Mouse (Mus musculus) kidney, embryonic 14.5 days (tissue): ENCODE results near the gene Gpr4. TPM values are rescaled to one million over a fixed set of nuclear protein-coding genes. Genes with fewer than 3 reads are reported as not detected.
A peak's percentile ranks its signal among the peaks of the same experiment; 100 is the strongest.

ENCODE experiments used
- ATAC-seq: fragments of 200-750 bp; cut with Nextera tagmentation; 2 replicates; pipeline ENCODE4 v1.8.0; 2017; ENCODE audit warnings: moderate number of reproducible peaks, mild to moderate bottlenecking, moderate TSS enrichment, moderate library complexity; ENCODE audit not compliant: low FRiP score, low TSS enrichment
- H3K27ac ChIP-seq: fragments of 300-500 bp; sonication (generic); 2 replicates; pipeline ENCODE4 v1.5.1; 2014; ENCODE audit warnings: low read depth, mild to moderate bottlenecking, low read length, moderate library complexity, mixed read lengths
- H3K27me3 ChIP-seq: fragments of 300-500 bp; sonication (generic); 2 replicates; pipeline ENCODE4 v1.6.1; 2014; ENCODE audit warnings: mild to moderate bottlenecking, low read length; ENCODE audit not compliant: control insufficient read depth, insufficient read depth
- H3K36me3 ChIP-seq: fragments of 300-500 bp; sonication (generic); 2 replicates; pipeline ENCODE4 v1.6.1; 2014; ENCODE audit warnings: low read length, mixed read lengths; ENCODE audit not compliant: control insufficient read depth, insufficient read depth
- H3K4me1 ChIP-seq: fragments of 300-500 bp; sonication (generic); 2 replicates; pipeline ENCODE4 v1.6.1; 2014; ENCODE audit warnings: low read length, mixed read lengths; ENCODE audit not compliant: control insufficient read depth, insufficient read depth
- H3K4me2 ChIP-seq: fragments of 300-500 bp; sonication (generic); replicated peaks from 2 replicates; pipeline ENCODE4 v1.6.1; 2014; ENCODE audit warnings: low read depth, mild to moderate bottlenecking, low read length
- H3K4me3 ChIP-seq: fragments of 300-500 bp; sonication (generic); 2 replicates; pipeline ENCODE4 v1.5.1; 2014; ENCODE audit warnings: mild to moderate bottlenecking, low read length
- H3K9ac ChIP-seq: fragments of 300-500 bp; sonication (generic); 2 replicates; pipeline ENCODE4 v1.6.1; 2014; ENCODE audit warnings: low read depth, mild to moderate bottlenecking, low read length, moderate library complexity
- H3K9me3 ChIP-seq: fragments of 300-500 bp; sonication (generic); 2 replicates; pipeline ENCODE4 v1.6.1; 2016; ENCODE audit warnings: low read length; ENCODE audit not compliant: control insufficient read depth
- WGBS: fragments of 180-500 bp; shearing (Covaris S2); extraction: QIAGEN DNeasy Blood & Tissue Kit; methylation state at CpG from one replicate; pipeline ENCODE4 v1.1.7; 2014; 5-methylcytosine and 5-hydroxymethylcytosine counted together
- polyA plus RNA-seq: library from polyadenylated mRNA; unstranded; fragments of >200 nt; fragmentation: Nextera tagmentation; extraction: Ambion mirVana; gene quantifications from 2 replicates; pipeline ENCODE4 v1.2.1, GENCODE M21; 2014

The Gpr4 gene
- polyA plus RNA-seq, 1 experiment from 2014 or later = 3.4 TPM

DNA sequence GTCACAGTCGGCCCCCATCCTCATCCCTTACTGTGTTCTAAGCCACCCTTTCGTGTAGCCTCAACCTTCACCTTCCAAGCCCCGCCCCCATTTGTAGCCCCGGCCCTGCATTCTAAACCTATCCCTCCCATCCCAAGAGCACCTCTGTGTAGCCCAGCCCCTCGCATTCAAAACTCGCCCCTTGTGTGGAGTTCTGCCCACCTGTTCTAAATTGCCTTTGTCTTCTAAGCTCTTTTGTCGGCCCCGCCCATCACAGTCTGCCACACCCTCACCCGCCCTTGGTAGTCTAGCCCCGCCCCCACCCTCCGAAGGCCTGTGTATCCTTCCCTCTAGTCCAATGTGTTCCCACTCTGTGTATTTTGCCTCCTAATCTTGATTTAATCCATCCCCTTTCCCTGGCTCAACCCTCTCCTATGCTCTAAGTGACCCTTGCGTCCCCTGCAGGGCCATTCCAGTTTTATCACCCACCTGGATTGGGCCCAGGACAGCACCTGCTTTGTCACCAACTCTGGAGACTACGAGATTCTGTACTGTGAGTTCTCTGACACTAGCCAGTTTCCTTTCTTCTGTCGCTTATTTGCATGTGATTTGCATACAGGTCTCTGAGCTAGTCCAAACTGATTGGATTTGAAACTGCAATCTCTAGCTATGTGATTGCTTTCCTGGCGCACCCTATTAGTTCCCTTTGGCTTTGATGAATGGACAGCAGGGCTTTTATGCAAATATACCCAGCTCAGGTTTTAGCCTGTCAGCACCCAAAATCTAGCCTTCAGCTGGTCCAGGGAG, 10.1 kb upstream of the Gpr4 start:
- WGBS = 57% methylated on average over 15 of the region's 15 CpGs
- no peak overlapping the region for H3K27ac ChIP-seq
- no peak overlapping the region for H3K4me3 ChIP-seq
- H3K4me1 ChIP-seq = no peaks in the 10 kb centered on the region
- ATAC-seq = no peak
- no peaks in the 10 kb centered on the region for H3K27me3 ChIP-seq
- no peak overlapping the region for H3K4me2 ChIP-seq
- no peak overlapping the region for H3K9ac ChIP-seq
- H3K9me3 ChIP-seq = no peaks in the 10 kb centered on the region
- peaks cover 44% of the 10 kb centered on the region for H3K36me3 ChIP-seq

DNA sequence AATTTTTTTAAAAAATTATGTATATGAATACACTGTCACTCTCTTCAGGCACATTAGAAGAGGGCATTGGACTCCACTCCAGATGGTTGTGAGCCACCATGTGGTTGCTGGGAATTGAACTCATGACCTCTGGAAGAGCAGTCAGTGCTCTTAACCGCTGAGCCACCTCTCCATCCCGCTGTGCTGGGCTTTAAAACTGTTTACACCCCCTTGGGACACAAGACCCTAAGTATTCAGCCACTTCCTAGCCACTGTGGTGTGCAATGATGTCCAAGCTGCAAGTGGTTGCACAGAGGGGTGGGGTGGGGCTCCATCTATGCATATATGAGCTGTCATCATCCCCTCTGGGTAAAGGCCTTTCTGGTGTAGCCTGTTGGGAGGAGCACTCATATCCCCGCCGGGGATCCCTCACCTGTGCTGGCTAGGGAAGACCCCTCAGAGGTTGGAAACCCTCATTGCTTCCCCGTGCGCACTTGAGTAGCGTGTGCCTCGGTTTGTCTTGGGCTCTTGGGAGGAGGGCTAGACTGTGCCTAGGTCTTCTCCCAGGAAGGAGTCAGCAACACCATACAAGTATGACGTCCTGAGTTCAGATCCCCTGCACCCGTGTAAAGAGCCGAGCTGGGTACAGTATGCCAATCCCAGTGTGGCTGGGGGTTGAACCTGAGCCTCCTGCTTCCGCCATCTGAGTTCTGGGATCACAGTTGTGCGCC, 4.0 kb upstream of the Gpr4 start:
- ATAC-seq = no peak
- H3K27ac ChIP-seq = no peak overlapping the region
- no peak overlapping the region for H3K9ac ChIP-seq
- 83% methylated on average over 13 of the region's 13 CpGs for WGBS
- H3K4me2 ChIP-seq = no peak overlapping the region
- H3K36me3 ChIP-seq = peaks cover 23% of the 10 kb centered on the region
- no peak overlapping the region for H3K4me3 ChIP-seq
- H3K4me1 ChIP-seq = peaks cover 19% of the 10 kb centered on the region
- no peaks in the 10 kb centered on the region for H3K27me3 ChIP-seq
- 0 out of 2 replicates have a peak, but pooled peaks cover 2% of the 10 kb centered on the region for H3K9me3 ChIP-seq

DNA sequence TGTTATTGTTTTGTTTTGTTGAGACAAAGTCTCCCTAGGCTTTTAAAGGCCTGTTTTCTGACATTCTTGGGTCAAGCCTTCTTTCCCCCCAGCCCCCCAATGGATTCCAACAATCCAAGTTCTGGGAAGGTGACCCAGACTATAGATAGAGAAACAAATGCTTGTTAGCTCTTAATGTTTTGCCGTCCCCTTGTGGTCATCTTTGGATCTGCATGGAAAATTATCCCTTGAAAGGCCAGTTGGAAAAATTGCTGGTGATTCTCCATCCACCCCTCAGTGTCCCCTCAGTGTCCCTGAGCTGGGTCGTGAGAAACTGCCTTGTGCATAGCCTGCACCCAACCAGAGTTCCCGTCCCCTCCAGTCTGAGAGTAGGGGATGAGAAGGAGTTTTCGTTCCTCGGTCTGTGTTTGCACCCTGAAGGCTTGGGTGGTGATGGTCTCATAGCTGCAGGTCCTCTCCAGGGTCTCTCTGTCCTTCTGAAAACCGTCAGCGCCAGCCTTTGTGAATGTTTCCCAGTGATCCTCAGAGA, 3.3 kb upstream of the Gpr4 start:
- 51% methylated on average over 7 of the region's 7 CpGs for WGBS

DNA sequence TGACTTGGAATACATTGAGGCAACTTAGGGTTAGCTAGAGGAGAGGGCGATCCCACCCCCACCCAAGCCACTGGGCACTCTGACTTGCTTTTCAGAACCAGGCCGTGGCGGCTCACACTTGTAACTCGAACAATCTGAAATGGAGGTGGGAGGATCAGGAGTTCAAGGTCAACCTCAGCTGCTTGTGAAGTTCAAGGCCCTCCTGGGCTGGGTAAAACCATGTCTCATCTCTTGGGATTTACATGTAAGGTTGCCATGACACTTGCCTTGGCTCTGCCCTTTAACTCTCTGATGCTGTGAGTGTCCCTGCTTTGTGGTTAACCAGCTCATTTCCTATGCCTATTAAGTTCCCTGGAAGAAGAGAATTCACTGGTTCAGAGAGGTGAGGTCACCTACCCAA, 2.8 kb upstream of the Gpr4 start:
- 80% methylated on average over 4 of the region's 4 CpGs for WGBS
- H3K4me1 ChIP-seq = peaks cover 19% of the 10 kb centered on the region

More for the DNA sequence above, 3.3 kb upstream of the Gpr4 start:
- Histone ChIP-seq H3K27ac (no peak overlapping the region), H3K9ac (no peak overlapping the region), H3K4me2 (no peak overlapping the region), H3K4me1 (peaks cover 19% of the 10 kb centered on the region), H3K4me3 (no peak overlapping the region), H3K9me3 (0 out of 2 replicates have a peak, but pooled peaks cover 2% of the 10 kb centered on the region), H3K36me3 (peaks cover 19% of the 10 kb centered on the region), H3K27me3 (no peaks in the 10 kb centered on the region)
- no peak for ATAC-seq

DNA sequence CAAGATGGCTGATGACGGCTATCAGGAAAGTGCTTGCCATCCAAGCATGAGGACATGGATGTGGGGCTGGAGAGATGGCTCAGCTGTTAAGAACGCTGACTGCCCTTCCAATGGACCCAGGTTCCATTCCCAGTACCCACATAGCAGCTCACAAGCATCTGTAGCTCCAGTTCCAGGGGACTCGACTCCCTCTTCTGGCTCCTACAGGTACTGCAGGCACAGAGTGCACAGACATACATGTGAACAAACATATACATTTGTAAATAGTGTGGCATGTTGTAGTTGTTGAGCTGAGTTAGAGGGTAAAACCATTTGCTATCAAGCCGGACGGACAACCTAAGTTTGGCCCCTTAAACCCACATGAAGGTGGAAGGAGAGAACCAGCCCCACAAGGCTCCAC, 2.3 kb upstream of the Gpr4 start:
- Histone ChIP-seq H3K27me3 (no peaks in the 10 kb centered on the region), H3K9ac (no peak overlapping the region), H3K36me3 (peaks cover 9% of the 10 kb centered on the region), H3K4me3 (no peak overlapping the region), H3K4me2 (no peak overlapping the region), H3K9me3 (0 out of 2 replicates have a peak, but pooled peaks cover 2% of the 10 kb centered on the region), H3K4me1 (peaks cover 19% of the 10 kb centered on the region), H3K27ac (no peak overlapping the region)
- ATAC-seq = no peak
- 96% methylated on average over 5 of the region's 5 CpGs for WGBS

More for the DNA sequence above, 2.8 kb upstream of the Gpr4 start:
- Histone ChIP-seq H3K27me3 (no peaks in the 10 kb centered on the region), H3K36me3 (peaks cover 15% of the 10 kb centered on the region), H3K9me3 (0 out of 2 replicates have a peak, but pooled peaks cover 2% of the 10 kb centered on the region), H3K4me3 (no peak overlapping the region), H3K27ac (no peak overlapping the region), H3K9ac (no peak overlapping the region), H3K4me2 (no peak overlapping the region)
- no peak for ATAC-seq

DNA sequence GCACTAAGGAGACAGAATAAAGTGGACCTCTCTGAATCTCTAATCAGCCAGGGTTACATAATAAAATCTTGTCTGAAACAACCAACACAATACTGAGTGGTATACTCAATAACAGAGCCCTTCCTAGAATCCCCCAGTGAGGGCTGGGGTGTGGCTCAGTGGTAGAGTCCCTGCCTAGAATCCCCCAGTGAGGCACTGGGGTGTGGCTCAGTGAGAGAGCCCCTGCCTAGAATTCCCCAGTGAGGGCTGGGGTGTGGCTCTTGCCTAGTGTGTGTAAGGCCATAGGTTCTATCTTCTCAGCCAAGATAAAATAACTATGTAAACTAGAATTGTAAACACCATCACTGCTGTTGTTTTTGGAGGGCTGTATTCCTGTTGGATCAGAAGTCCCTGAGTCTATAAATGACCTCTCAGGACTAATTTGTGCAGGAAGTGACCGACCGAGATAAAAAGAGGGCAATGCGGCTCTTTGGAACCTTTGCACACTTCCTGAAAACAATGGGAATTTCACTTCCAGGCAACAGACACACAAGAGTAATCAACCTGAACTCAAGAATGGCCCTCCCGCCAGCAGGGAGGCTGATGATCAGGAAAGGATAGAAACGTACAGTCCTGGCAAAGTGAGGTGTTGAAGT, 1.2 kb upstream of the Gpr4 start:
- H3K9ac ChIP-seq = no peak overlapping the region
- peaks cover 19% of the 10 kb centered on the region for H3K4me1 ChIP-seq
- no peaks in the 10 kb centered on the region for H3K27me3 ChIP-seq
- peak overlapping the region; percentile 30; the same call in 1 of the 2 replicates for H3K27ac ChIP-seq
- 0 out of 2 replicates have a peak, but pooled peaks cover 2% of the 10 kb centered on the region for H3K9me3 ChIP-seq
- H3K36me3 ChIP-seq = no peaks in the 10 kb centered on the region
- no peak overlapping the region for H3K4me2 ChIP-seq
- 23% methylated on average over 5 of the region's 5 CpGs for WGBS
- H3K4me3 ChIP-seq = no peak overlapping the region
- ATAC-seq = no peak

DNA sequence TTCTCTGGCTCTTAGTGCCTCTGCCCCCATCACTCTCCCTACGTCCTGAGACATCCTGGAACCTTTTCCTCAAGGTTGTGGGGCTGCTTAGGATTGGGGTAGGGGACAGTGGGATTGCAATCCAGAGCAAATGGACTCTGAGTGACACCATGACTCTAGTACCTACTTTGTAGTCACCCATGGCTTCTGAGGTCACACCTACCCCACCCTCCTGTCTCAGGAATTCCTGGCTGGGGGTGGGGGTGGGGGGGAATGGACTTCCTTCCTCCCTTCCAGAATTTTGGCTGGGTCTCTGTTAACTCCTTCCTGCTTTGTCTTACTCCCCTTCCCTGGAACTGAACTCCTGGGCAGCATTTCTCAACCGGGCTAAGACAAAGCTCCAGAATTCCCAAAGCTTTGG, 1.0 kb downstream of the Gpr4 start:
- ATAC-seq = no peak
- WGBS = 66% methylated on average over 2 of the region's 2 CpGs
- Histone ChIP-seq H3K4me3 (no peak overlapping the region), H3K4me1 (peaks cover 19% of the 10 kb centered on the region), H3K9me3 (0 out of 2 replicates have a peak, but pooled peaks cover 2% of the 10 kb centered on the region), H3K27me3 (no peaks in the 10 kb centered on the region), H3K27ac (no peak overlapping the region), H3K4me2 (no peak overlapping the region), H3K9ac (no peak overlapping the region), H3K36me3 (no peaks in the 10 kb centered on the region)

DNA sequence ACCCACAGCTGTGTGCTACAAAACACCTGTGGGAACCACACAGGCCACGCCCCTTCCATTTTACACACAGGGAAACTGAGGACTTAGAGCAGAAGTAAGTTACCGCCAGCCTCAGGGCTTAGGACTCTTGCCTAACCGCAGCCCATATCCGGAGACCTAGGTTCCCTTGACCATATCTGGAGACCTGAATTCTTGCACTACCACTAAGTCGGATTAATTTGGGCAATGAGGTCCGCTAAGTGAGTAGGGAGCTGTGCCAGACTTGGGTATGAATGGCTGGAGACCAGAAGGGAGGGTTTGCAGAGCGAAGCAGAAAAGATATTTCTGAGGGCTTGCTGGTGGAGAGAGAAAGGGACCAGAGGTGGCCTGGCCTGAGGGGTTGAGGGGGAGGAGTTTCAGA, 2.0 kb downstream of the Gpr4 start:
- H3K27me3 ChIP-seq = no peaks in the 10 kb centered on the region
- no peaks in the 10 kb centered on the region for H3K36me3 ChIP-seq
- H3K4me1 ChIP-seq = peaks cover 19% of the 10 kb centered on the region
- no peak for ATAC-seq
- no peak overlapping the region for H3K9ac ChIP-seq
- H3K27ac ChIP-seq = no peak overlapping the region
- 75% methylated on average over 7 of the region's 7 CpGs for WGBS
- no peak overlapping the region for H3K4me3 ChIP-seq
- no peak overlapping the region for H3K4me2 ChIP-seq
- H3K9me3 ChIP-seq = 0 out of 2 replicates have a peak, but pooled peaks cover 2% of the 10 kb centered on the region
